Mouse (Mus musculus) hindbrain, embryonic 15.5 days (tissue): ENCODE measurements around the gene Kcng1. TPM values are rescaled to one million over a fixed set of nuclear protein-coding genes. Genes with fewer than 3 reads are reported as not detected.
A peak's percentile ranks its signal among the peaks of the same experiment; 100 is the strongest.

Source experiments
- ATAC-seq: fragments of 200-750 bp; cut with Nextera tagmentation; 2 replicates; pipeline ENCODE4 v1.8.0; 2017; ENCODE audit warnings: low read depth, moderate number of reproducible peaks, moderate TSS enrichment; ENCODE audit not compliant: low FRiP score
- H3K27ac ChIP-seq: fragments of 300-500 bp; sonication (generic); replicated peaks from 2 replicates; pipeline ENCODE4 v1.5.1; 2015; ENCODE audit warnings: mild to moderate bottlenecking, inconsistent platforms
- H3K27me3 ChIP-seq: fragments of 300-500 bp; sonication (generic); 2 replicates; pipeline ENCODE4 v1.6.1; 2015; ENCODE audit warnings: control low read depth, inconsistent platforms
- H3K36me3 ChIP-seq: fragments of 300-500 bp; sonication (generic); 2 replicates; pipeline ENCODE4 v1.6.1; 2015; ENCODE audit warnings: control low read depth, inconsistent platforms
- H3K4me1 ChIP-seq: fragments of 300-500 bp; sonication (generic); replicated peaks from 2 replicates; pipeline ENCODE4 v1.6.1; 2015; ENCODE audit warnings: control low read depth, inconsistent platforms
- H3K4me2 ChIP-seq: fragments of 300-500 bp; sonication (generic); 2 replicates; pipeline ENCODE4 v1.6.1; 2015; ENCODE audit warnings: moderate library complexity, mild to moderate bottlenecking, inconsistent platforms
- H3K4me3 ChIP-seq: fragments of 300-500 bp; sonication (generic); 2 replicates; pipeline ENCODE4 v1.5.1; 2015; ENCODE audit warnings: mild to moderate bottlenecking, inconsistent platforms
- H3K9ac ChIP-seq: fragments of 300-500 bp; sonication (generic); 2 replicates; pipeline ENCODE4 v1.6.1; 2015; ENCODE audit warnings: inconsistent platforms
- H3K9me3 ChIP-seq: fragments of 300-500 bp; sonication (generic); 2 replicates; pipeline ENCODE4 v1.6.1; 2016; ENCODE audit warnings: control low read depth, inconsistent platforms
- WGBS: fragments of 180-500 bp; shearing (Covaris S2); methylation state at CpG from one replicate; pipeline ENCODE4 v1.1.7; 2015; 5-methylcytosine and 5-hydroxymethylcytosine counted together
- polyA plus RNA-seq: library from polyadenylated mRNA; unstranded; fragments of >200 nt; fragmentation: Nextera tagmentation; extraction: Ambion mirVana; gene quantifications from 2 replicates; pipeline ENCODE4 v1.2.1, GENCODE M21; 2015

Gene Kcng1
- polyA plus RNA-seq, 1 experiment from 2014 or later = 1.8 TPM

GRCm38 (mm10) chr2:168257188-168257587 is 24.3 kb downstream of the Kcng1 start:
- Histone ChIP-seq H3K4me2 (no peak overlapping the region), H3K27me3 (0 out of 2 replicates have a peak, but pooled peaks cover 5% of the 10 kb centered on the region), H3K9ac (no peak overlapping the region), H3K4me1 (peaks cover 4% of the 10 kb centered on the region; the same call in 1 of the 2 replicates), H3K27ac (no peak overlapping the region), H3K36me3 (no peaks in the 10 kb centered on the region), H3K4me3 (no peak overlapping the region), H3K9me3 (no peaks in the 10 kb centered on the region)
- ATAC-seq = no peak
- WGBS = 88% methylated on average over 4 of the region's 4 CpGs

DNA sequence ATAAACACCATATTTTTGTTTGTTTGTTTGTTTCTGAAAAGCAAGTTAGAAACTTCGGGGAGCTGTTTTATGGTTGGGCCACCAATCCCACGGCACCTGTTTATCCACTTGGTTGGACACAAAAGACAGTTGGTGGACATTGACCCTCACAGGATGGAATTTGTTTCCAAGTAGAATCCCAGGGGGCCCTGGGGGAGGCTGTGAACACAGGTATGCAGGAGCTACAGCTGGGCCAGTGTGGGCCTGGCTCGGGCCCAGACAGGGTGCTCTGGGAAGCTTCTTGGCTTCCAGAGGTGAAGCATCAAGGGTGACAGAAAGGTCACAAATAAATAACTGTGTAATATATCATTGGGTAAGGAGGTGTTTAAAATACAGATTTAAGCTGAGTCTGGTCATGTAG is 25.0 kb downstream of the Kcng1 start:
- no peaks in the 10 kb centered on the region for H3K36me3 ChIP-seq
- H3K4me1 ChIP-seq = peaks cover 4% of the 10 kb centered on the region; the same call in 1 of the 2 replicates
- 84% methylated on average over 3 of the region's 3 CpGs for WGBS
- H3K27me3 ChIP-seq = 0 out of 2 replicates have a peak, but pooled peaks cover 10% of the 10 kb centered on the region
- H3K9me3 ChIP-seq = no peaks in the 10 kb centered on the region
- no peak overlapping the region for H3K27ac ChIP-seq
- no peak for ATAC-seq
- H3K4me2 ChIP-seq = no peak overlapping the region
- no peak overlapping the region for H3K4me3 ChIP-seq
- no peak overlapping the region for H3K9ac ChIP-seq

- H3K36me3 ChIP-seq = no peaks in the 10 kb centered on the region
- no peaks in the 10 kb centered on the region for H3K9me3 ChIP-seq
- WGBS = 61% methylated on average over 7 of the region's 7 CpGs
- H3K4me3 ChIP-seq = no peak overlapping the region
- H3K9ac ChIP-seq = no peak overlapping the region
- ATAC-seq = no peak
- no peak overlapping the region for H3K4me2 ChIP-seq
- 0 out of 2 replicates have a peak, but pooled peaks cover 14% of the 10 kb centered on the region for H3K27me3 ChIP-seq
- no peak overlapping the region for H3K27ac ChIP-seq
- peaks cover 4% of the 10 kb centered on the region; the same call in 1 of the 2 replicates for H3K4me1 ChIP-seq
Measured at GRCm38 (mm10) chr2:168253822-168254221, 27.7 kb downstream of the Kcng1 start.

- H3K4me1 ChIP-seq = peaks cover 4% of the 10 kb centered on the region; the same call in 1 of the 2 replicates
- H3K36me3 ChIP-seq = no peaks in the 10 kb centered on the region
- 0 out of 2 replicates have a peak, but pooled peaks cover 14% of the 10 kb centered on the region for H3K27me3 ChIP-seq
- no peak for ATAC-seq
- no peak overlapping the region for H3K27ac ChIP-seq
- no peak overlapping the region for H3K9ac ChIP-seq
- no peak overlapping the region for H3K4me2 ChIP-seq
- H3K9me3 ChIP-seq = no peaks in the 10 kb centered on the region
- WGBS = 12% methylated on average over 16 of the region's 16 CpGs
- H3K4me3 ChIP-seq = peak overlapping the region; percentile 3; the same call in 1 of the 2 replicates
Measured at GRCm38 (mm10) chr2:168252639-168253292, 28.8 kb downstream of the Kcng1 start.

DNA sequence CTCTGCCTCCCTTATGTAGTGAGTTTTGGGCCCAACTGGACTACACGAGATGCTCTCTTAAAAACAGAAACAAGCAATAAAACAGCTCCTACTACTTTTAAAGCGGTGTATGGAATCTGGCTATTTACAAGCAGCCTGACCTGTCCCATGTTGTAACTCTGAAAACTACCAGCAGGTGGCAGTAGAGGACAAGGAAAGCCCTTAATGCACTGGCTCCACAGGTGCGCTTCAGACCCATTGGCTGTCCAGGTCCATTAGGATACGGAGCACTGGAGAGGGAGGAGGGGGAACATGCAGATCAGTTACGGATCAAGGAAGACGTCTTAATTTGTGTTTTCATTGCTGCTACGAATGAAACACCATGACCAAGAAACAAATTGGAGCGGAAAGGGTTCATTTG is 31.3 kb downstream of the Kcng1 start:
- ATAC-seq = no peak; the same call in 1 of the 2 replicates

DNA sequence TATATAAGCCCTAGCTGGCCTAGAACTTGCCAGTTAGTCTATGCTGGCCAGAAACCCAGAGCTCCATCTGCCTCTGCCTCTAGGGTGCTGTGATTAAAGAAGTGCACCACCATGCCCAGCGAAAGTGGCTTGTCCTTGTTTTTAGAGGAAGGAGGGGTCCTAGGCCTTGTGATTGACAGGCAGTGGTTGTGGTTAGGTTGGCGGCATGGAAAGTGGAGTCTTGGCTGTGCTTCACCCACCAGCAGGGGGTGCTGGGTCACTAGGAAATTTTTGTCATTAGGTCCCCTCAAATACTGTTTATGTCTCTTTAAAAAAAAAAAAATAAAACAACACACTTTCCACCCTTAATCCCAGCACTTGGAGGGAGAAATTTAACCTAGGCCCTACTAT is 32.7 kb downstream of the Kcng1 start:
- Histone ChIP-seq H3K36me3 (no peaks in the 10 kb centered on the region), H3K4me2 (no peak overlapping the region), H3K4me1 (peaks cover 4% of the 10 kb centered on the region; the same call in 1 of the 2 replicates), H3K27ac (no peak overlapping the region), H3K27me3 (0 out of 2 replicates have a peak, but pooled peaks cover 14% of the 10 kb centered on the region), H3K4me3 (no peak overlapping the region), H3K9me3 (no peaks in the 10 kb centered on the region), H3K9ac (no peak overlapping the region)
- ATAC-seq = no peak
- WGBS = 31% methylated on average over 2 of the region's 2 CpGs

More for the DNA sequence above, 31.3 kb downstream of the Kcng1 start:
- WGBS = 18% methylated on average over 8 of the region's 8 CpGs
- Histone ChIP-seq H3K9me3 (no peaks in the 10 kb centered on the region), H3K27me3 (0 out of 2 replicates have a peak, but pooled peaks cover 14% of the 10 kb centered on the region), H3K36me3 (no peaks in the 10 kb centered on the region), H3K4me3 (no peak overlapping the region), H3K9ac (no peak overlapping the region), H3K4me1 (peaks cover 4% of the 10 kb centered on the region; the same call in 1 of the 2 replicates), H3K27ac (no peak overlapping the region), H3K4me2 (no peak overlapping the region)

GRCm38 (mm10) chr2:168248167-168248855 is 33.2 kb downstream of the Kcng1 start:
- peak; percentile 59 for ATAC-seq
- H3K4me1 ChIP-seq = peaks cover 4% of the 10 kb centered on the region; the same call in 1 of the 2 replicates
- no peaks in the 10 kb centered on the region for H3K36me3 ChIP-seq
- WGBS = 66% methylated on average over 8 of the region's 8 CpGs
- no peak overlapping the region for H3K4me3 ChIP-seq
- 0 out of 2 replicates have a peak overlapping the region, but pooled peaks have one; percentile 2 for H3K27ac ChIP-seq
- H3K9ac ChIP-seq = no peak overlapping the region
- H3K4me2 ChIP-seq = no peak overlapping the region
- H3K9me3 ChIP-seq = no peaks in the 10 kb centered on the region
- H3K27me3 ChIP-seq = 0 out of 2 replicates have a peak, but pooled peaks cover 14% of the 10 kb centered on the region

DNA sequence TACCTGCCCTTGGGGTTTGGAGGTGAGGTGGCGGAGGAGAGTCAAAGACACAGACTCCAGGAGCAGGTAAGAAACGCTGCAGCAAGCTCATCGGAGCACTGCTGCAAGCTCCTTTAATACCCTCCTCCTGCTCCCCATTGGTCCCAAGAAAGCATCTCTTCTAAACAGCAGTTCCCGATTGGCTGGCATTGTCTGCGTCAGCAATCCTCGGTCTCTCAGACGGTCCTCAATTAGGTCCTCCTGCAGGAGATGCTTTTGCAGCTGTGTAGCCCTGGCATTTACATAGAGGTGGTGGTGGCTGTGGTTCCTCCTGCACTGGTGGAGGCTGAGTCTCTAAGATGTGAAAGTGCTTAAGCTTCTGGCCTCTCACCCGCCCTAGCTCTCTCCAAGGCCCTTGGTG is 36.0 kb downstream of the Kcng1 start:
- ATAC-seq = no peak
- WGBS = 39% methylated on average over 8 of the region's 8 CpGs
- H3K4me2 ChIP-seq = no peak overlapping the region

GRCm38 (mm10) chr2:168243278-168243677 is 38.3 kb downstream of the Kcng1 start:
- no peak overlapping the region for H3K4me2 ChIP-seq
- H3K9ac ChIP-seq = no peak overlapping the region
- peaks cover 5% of the 10 kb centered on the region; the same call in 1 of the 2 replicates for H3K9me3 ChIP-seq
- ATAC-seq = no peak
- no peaks in the 10 kb centered on the region for H3K36me3 ChIP-seq
- no peak overlapping the region for H3K27ac ChIP-seq
- no peak overlapping the region for H3K4me3 ChIP-seq
- no peaks in the 10 kb centered on the region for H3K27me3 ChIP-seq
- WGBS = 83% methylated on average over 4 of the region's 4 CpGs
- H3K4me1 ChIP-seq = no peaks in the 10 kb centered on the region

More for the DNA sequence above, 36.0 kb downstream of the Kcng1 start:
- Histone ChIP-seq H3K4me3 (no peak overlapping the region), H3K27ac (no peak overlapping the region), H3K9ac (no peak overlapping the region), H3K27me3 (no peaks in the 10 kb centered on the region), H3K4me1 (no peaks in the 10 kb centered on the region), H3K9me3 (no peaks in the 10 kb centered on the region), H3K36me3 (no peaks in the 10 kb centered on the region)

DNA sequence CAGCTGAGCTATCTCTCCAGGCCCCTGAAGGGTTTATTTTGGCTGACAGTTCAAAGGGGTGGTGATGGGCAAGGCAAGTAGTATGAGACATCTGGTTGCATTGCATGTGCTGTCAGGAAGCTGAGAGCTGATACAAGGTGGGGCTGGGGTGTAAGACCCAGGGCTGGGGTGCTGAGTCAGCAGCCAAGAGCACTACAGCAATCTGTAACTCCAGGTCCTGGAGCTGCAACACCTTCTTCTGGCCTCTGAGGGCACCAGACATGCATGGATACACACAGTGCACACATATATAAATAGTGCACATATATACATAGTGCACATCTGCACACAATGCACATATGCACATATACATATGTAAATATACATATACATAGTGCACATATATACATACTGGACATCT is 38.7 kb downstream of the Kcng1 start:
- no peak overlapping the region for H3K4me2 ChIP-seq

GRCm38 (mm10) chr2:168238335-168238734 is 43.2 kb downstream of the Kcng1 start:
- Histone ChIP-seq H3K27me3 (no peaks in the 10 kb centered on the region), H3K4me1 (peaks cover 4% of the 10 kb centered on the region; the same call in 1 of the 2 replicates), H3K4me3 (no peak overlapping the region), H3K9ac (no peak overlapping the region), H3K36me3 (peaks cover 13% of the 10 kb centered on the region), H3K27ac (no peak overlapping the region), H3K9me3 (peaks cover 5% of the 10 kb centered on the region; the same call in 1 of the 2 replicates), H3K4me2 (no peak overlapping the region)
- 92% methylated on average over 4 of the region's 4 CpGs for WGBS
- no peak for ATAC-seq

More for the DNA sequence above, 38.7 kb downstream of the Kcng1 start:
- Histone ChIP-seq H3K27ac (no peak overlapping the region), H3K4me1 (no peaks in the 10 kb centered on the region), H3K9me3 (peaks cover 5% of the 10 kb centered on the region; the same call in 1 of the 2 replicates), H3K36me3 (no peaks in the 10 kb centered on the region), H3K4me3 (no peak overlapping the region), H3K9ac (no peak overlapping the region), H3K27me3 (no peaks in the 10 kb centered on the region)
- no peak for ATAC-seq

DNA sequence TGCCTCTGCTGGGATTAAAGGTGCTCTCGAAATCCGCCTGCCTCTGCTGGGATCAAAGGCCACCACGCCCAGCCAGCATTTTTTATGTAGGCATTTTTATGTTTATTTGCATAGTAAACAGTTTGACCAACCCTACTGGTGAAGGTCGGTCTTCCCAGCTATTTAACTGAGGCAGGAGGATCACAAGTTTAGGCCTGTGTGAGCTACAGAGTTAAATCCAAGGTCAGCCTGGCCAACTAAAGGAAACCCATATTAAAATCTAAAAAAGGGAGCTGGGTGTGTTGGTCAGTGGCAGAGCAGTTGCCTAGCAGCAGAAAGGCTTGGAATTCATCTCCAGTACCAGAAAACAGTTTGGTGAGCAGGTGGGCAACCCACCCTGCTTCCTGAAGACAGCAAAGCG is 48.2 kb downstream of the Kcng1 start:
- Histone ChIP-seq H3K4me2 (no peak overlapping the region), H3K4me3 (no peak overlapping the region), H3K27ac (no peak overlapping the region), H3K9ac (no peak overlapping the region), H3K4me1 (peaks cover 41% of the 10 kb centered on the region), H3K36me3 (peaks cover 15% of the 10 kb centered on the region), H3K27me3 (no peaks in the 10 kb centered on the region), H3K9me3 (no peaks in the 10 kb centered on the region)
- no peak for ATAC-seq
- 93% methylated on average over 5 of the region's 5 CpGs for WGBS
